Mouse (Mus musculus) kidney, embryonic 15.5 days (tissue): ENCODE data around the gene H3f3a. TPM values are rescaled to one million over a fixed set of nuclear protein-coding genes. Genes with fewer than 3 reads are reported as not detected.
A peak's percentile ranks its signal among the peaks of the same experiment; 100 is the strongest.

Experiments used
- ATAC-seq: fragments of 200-750 bp; cut with Nextera tagmentation; replicated peaks from 2 replicates; pipeline ENCODE4 v1.8.0; 2017; ENCODE audit warnings: moderate TSS enrichment; ENCODE audit not compliant: low FRiP score
- H3K27ac ChIP-seq: fragments of 300-500 bp; sonication (generic); 2 replicates; pipeline ENCODE4 v1.5.1; 2015; ENCODE audit warnings: mild to moderate bottlenecking, inconsistent platforms
- H3K27me3 ChIP-seq: fragments of 300-500 bp; sonication (generic); 2 replicates; pipeline ENCODE4 v1.6.1; 2015; ENCODE audit warnings: inconsistent platforms
- H3K36me3 ChIP-seq: fragments of 300-500 bp; sonication (generic); 2 replicates; pipeline ENCODE4 v1.6.1; 2015; ENCODE audit warnings: inconsistent platforms
- H3K4me1 ChIP-seq: fragments of 300-500 bp; sonication (generic); 2 replicates; pipeline ENCODE4 v1.6.1; 2015; ENCODE audit warnings: inconsistent platforms
- H3K4me2 ChIP-seq: fragments of 300-500 bp; sonication (generic); 2 replicates; pipeline ENCODE4 v1.6.1; 2015; ENCODE audit warnings: moderate library complexity, mild to moderate bottlenecking, inconsistent platforms
- H3K4me3 ChIP-seq: fragments of 300-500 bp; sonication (generic); replicated peaks from 2 replicates; pipeline ENCODE4 v1.5.1; 2015; ENCODE audit warnings: mild to moderate bottlenecking, inconsistent platforms
- H3K9ac ChIP-seq: fragments of 300-500 bp; sonication (generic); 2 replicates; pipeline ENCODE4 v1.6.1; 2015; ENCODE audit warnings: mild to moderate bottlenecking, inconsistent platforms
- H3K9me3 ChIP-seq: fragments of 300-500 bp; sonication (generic); replicated peaks from 2 replicates; pipeline ENCODE4 v1.6.1; 2016; ENCODE audit warnings: inconsistent platforms
- WGBS: fragments of 180-500 bp; shearing (Covaris S2); methylation state at CpG from one replicate; pipeline ENCODE4 v1.1.7; 2015; ENCODE audit warnings: mixed read lengths; 5-methylcytosine and 5-hydroxymethylcytosine counted together
- polyA plus RNA-seq: library from polyadenylated mRNA; unstranded; fragments of >200 nt; fragmentation: Nextera tagmentation; extraction: Ambion mirVana; gene quantifications from 2 replicates; pipeline ENCODE4 v1.2.1, GENCODE M21; 2015

The H3f3a gene
- polyA plus RNA-seq, 1 experiment from 2014 or later, result 2,677 TPM

DNA sequence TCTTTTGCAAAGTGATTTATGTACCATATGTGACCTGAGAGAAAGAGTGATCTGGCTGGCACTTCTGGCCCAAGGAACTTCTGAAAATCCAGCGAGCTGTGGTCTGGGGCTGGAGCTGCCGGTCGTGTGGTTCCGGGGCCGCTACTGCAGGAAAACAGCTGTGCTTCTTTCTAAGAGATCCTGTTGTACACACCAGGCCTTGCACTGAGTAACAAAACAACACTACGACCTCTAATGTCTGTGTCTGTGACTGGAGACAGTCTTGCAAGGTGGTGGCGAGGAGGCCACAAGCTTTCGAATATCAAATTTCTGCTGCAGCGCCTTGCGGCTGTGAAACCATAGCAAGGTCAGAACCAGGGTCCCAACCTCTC is 36.5 kb downstream of the H3f3a start:
- H3K36me3 ChIP-seq, result no peaks in the 10 kb centered on the region
- peak overlapping the region; percentile 99 for H3K27ac ChIP-seq
- H3K4me1 ChIP-seq, result peaks cover 39% of the 10 kb centered on the region
- peak overlapping the region; percentile 84 for H3K9ac ChIP-seq
- H3K4me3 ChIP-seq, result peak overlapping the region; percentile 67
- H3K4me2 ChIP-seq, result peak overlapping the region; percentile 98
- H3K27me3 ChIP-seq, result no peaks in the 10 kb centered on the region
- 2% methylated on average over 10 of the region's 10 CpGs for WGBS
- ATAC-seq, result peak; percentile 27
- no peaks in the 10 kb centered on the region for H3K9me3 ChIP-seq

DNA sequence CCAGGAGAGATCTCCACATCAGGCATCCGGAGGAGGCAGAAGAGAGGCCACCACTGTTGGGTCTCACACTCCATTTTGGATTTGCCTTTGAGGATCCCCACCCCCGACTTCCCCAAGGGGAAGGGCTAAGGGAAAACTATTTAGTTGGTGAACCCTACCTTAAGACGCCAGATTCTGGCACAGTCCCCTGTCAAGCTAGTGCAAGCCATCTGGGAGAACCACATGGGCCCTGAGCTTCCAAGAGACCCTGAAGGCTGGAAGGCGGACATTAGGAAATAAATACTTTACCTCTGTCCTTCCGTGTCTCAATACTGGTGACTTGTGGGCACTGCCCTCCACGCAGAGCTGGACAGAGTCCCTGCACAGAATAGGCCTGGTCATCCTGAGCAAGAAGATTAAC is 37.2 kb downstream of the H3f3a start:
- Histone ChIP-seq H3K27ac (peak overlapping the region; percentile 41), H3K4me3 (no peak overlapping the region), H3K36me3 (no peaks in the 10 kb centered on the region), H3K4me2 (no peak overlapping the region), H3K9me3 (no peaks in the 10 kb centered on the region), H3K9ac (0 out of 2 replicates have a peak overlapping the region, but pooled peaks have one; percentile 16), H3K27me3 (no peaks in the 10 kb centered on the region), H3K4me1 (peaks cover 42% of the 10 kb centered on the region)
- no peak for ATAC-seq
- 79% methylated on average over 6 of the region's 6 CpGs for WGBS

DNA sequence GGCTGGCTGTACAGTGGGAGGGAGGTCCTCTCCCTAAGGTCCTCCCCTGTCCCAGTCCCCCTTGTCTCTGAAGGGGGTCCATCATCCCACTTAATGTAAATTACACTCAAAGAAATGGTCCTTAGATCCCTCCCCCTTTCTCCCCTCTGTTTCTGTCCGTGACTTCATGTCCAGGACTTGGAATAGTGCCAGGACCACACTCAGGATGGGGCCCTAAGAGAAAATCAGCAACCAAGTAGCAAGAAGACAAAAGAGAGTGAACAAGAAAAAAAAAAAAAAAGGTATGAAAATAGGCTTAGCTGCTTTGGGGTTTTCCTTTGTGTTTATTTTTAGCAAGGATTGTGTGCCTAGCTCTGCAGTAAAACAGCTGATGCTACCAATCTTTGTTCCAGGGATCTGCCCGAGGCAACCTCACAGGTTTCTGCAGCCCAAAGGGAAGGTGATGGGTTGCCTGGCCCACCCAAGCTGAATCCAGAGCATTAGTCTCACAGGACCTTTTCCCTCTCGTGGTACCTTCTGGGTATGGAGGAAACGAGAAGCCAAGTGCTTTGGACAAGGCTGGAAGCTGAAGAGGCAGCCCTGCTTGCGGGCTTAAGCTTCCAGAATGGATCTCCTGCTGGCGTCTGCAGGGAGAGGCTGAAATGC is 37.8 kb downstream of the H3f3a start:
- Histone ChIP-seq H3K27ac (peak overlapping the region; percentile 41; the same call in 1 of the 2 replicates), H3K4me2 (no peak overlapping the region), H3K9ac (0 out of 2 replicates have a peak overlapping the region, but pooled peaks have one; percentile 16), H3K36me3 (no peaks in the 10 kb centered on the region), H3K9me3 (no peaks in the 10 kb centered on the region), H3K27me3 (no peaks in the 10 kb centered on the region), H3K4me3 (no peak overlapping the region), H3K4me1 (peaks cover 48% of the 10 kb centered on the region)
- WGBS, result 56% methylated on average over 6 of the region's 6 CpGs
- no peak for ATAC-seq

DNA sequence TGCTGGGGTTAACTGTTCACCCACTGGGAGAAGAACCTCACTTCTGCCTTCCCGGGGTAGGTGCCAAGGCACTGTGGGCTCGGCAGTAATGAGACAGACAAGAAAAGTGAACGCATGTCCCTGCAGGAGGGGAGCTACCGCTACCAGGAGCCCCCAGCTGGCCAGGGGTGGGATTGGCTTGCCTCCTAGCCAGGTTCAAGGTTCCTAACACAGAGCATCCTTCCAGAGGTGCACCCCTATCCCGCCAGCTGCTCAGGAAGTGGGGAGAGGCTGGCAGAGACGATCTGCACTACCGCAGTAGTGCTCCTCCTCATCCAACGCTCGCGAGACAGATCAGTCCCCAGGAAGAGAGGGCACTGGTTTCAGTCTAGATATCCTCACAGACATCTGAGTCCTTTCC is 38.4 kb downstream of the H3f3a start:
- no peaks in the 10 kb centered on the region for H3K36me3 ChIP-seq
- no peak overlapping the region for H3K9ac ChIP-seq
- H3K27me3 ChIP-seq, result no peaks in the 10 kb centered on the region
- H3K4me2 ChIP-seq, result no peak overlapping the region
- no peak overlapping the region for H3K27ac ChIP-seq
- WGBS, result 91% methylated on average over 10 of the region's 10 CpGs
- H3K4me1 ChIP-seq, result peaks cover 45% of the 10 kb centered on the region
- H3K9me3 ChIP-seq, result no peaks in the 10 kb centered on the region
- ATAC-seq, result no peak
- H3K4me3 ChIP-seq, result no peak overlapping the region

DNA sequence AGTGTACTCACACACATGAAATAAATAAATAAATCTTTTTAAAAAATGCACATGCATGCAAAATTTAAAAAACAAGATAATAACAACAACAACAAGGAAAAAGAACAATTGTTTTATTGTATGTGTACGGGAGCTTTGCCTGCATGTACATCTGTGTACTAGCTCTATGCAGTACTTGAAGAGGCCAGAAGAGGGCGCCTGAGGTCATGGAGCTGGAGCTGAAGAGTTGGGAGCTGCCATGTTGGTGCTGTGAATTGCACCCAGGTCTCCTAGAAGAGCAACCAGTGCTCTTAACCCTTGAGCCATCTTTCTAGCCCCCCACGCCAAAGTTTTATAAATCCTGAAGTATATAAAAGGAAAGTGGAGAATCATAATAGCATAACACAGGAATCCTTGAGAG is 39.1 kb downstream of the H3f3a start:
- Histone ChIP-seq H3K4me3 (no peak overlapping the region), H3K4me1 (peaks cover 40% of the 10 kb centered on the region), H3K27ac (peak overlapping the region; percentile 54; the same call in 1 of the 2 replicates), H3K4me2 (no peak overlapping the region), H3K27me3 (no peaks in the 10 kb centered on the region), H3K9ac (no peak overlapping the region), H3K36me3 (no peaks in the 10 kb centered on the region), H3K9me3 (no peaks in the 10 kb centered on the region)
- WGBS, result 69% methylated on average over 3 of the region's 3 CpGs
- ATAC-seq, result no peak

DNA sequence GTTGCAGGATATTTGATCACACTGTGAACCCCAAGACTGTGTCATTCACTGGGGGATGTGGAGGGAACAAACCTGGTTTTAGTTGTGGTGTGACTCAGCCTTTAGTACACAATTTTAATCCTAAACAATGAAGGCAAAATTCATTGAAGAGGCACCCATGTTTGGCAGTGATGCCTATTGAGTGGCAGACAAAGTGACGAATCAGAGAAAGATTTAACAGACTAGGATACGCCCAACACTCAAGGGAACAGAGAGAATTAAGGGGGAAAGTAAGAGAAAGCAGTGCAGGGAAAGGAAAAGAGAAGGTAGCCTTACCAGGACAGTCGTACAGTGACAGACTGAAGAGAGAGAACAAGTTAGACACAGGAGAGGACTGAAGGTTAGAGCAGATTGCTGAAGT is 41.5 kb downstream of the H3f3a start:
- no peaks in the 10 kb centered on the region for H3K27me3 ChIP-seq
- H3K4me1 ChIP-seq, result peaks cover 46% of the 10 kb centered on the region
- H3K4me2 ChIP-seq, result no peak overlapping the region
- no peak overlapping the region for H3K4me3 ChIP-seq
- WGBS, result 92% methylated on average over 3 of the region's 3 CpGs
- no peak overlapping the region for H3K27ac ChIP-seq
- ATAC-seq, result no peak
- H3K9me3 ChIP-seq, result no peaks in the 10 kb centered on the region
- no peak overlapping the region for H3K9ac ChIP-seq
- no peaks in the 10 kb centered on the region for H3K36me3 ChIP-seq

DNA sequence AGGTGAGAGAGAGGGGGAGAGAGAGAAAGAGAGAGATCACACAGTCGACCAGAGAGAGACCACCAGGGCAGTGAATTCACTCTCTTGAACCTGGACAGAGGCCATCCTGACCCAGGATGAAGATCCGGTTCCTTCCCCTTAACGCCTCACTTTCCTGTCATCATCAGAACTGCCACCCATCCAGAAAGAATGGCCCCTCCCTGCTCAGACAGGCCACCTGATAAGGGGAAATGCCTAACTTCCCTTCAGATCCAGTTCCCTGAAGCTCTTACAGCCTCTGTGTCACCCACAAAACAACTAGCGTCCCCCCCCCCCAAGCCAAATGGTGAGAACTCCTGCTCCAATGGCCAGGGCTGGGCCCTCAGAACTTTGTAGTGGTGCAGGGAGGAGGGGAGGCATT is 42.0 kb downstream of the H3f3a start:
- H3K4me2 ChIP-seq, result no peak overlapping the region
- H3K4me1 ChIP-seq, result peaks cover 45% of the 10 kb centered on the region
- H3K9me3 ChIP-seq, result no peaks in the 10 kb centered on the region
- H3K36me3 ChIP-seq, result no peaks in the 10 kb centered on the region
- no peak overlapping the region for H3K27ac ChIP-seq
- WGBS, result 56% methylated on average over 4 of the region's 4 CpGs
- H3K9ac ChIP-seq, result no peak overlapping the region
- H3K27me3 ChIP-seq, result no peaks in the 10 kb centered on the region
- no peak overlapping the region for H3K4me3 ChIP-seq
- no peak for ATAC-seq

DNA sequence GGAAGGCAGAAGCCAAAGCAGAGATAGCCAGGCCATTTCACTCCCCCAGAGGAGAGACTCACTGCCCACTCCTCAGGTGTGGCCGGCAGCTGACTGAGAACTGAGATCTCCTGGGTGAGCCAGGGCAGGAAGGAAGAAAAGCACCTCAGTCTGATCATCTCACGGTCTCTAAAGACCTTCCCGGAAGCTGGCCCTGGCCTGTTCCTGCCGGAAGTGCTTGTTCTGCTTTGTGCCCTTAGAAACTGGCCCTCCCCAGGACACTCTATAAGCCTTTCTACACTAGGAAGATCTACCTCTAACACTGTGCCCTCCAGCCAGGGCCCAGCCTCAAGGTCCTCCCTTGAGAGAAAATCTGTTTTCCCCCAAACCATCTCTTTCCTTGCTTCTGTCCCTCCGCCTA is 42.4 kb downstream of the H3f3a start:
- Histone ChIP-seq H3K27me3 (no peaks in the 10 kb centered on the region), H3K4me3 (no peak overlapping the region), H3K4me1 (peaks cover 41% of the 10 kb centered on the region), H3K4me2 (no peak overlapping the region), H3K9ac (no peak overlapping the region), H3K36me3 (no peaks in the 10 kb centered on the region), H3K9me3 (no peaks in the 10 kb centered on the region), H3K27ac (no peak overlapping the region)
- ATAC-seq, result no peak
- 77% methylated on average over 5 of the region's 5 CpGs for WGBS

DNA sequence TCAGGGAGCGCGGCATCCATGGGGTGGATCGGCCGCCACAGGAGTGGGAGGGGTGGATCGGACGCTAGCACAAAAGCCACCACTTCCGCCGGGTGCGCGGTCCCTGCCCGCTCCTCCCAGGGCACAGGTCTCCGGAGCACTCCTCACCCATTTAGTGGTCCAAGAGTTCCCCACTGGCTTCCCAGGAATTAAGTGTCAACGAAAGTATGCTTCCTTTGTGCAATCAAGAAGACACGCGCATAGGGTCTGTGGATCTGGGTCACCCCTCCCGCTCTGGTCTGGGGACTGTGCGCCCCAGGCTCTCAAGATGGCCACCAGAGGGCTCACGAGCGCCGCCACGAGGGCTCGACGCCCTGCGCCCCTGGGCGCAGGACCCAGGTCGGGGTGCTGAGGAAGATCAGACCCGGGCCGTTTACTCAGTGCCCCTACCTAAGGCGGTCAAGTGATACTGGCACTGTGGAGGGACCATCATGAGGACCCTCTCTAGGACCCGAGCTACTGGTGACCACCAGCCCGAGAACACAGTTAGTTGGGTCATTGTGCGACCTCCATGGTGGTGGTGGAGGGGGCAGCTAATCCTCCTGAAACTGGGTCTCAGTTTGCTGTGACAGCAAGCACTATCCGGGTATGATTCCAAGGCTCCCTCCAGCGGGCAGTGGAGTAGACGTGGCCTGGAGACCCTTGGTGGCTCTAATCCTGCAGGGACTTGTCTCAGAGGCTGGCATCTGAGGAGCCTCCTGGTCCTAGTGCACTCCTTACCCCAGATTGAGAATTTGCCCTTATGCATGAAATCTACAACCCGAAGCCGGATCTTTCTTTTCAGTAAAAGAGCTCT is 45.2 kb downstream of the H3f3a start:
- no peaks in the 10 kb centered on the region for H3K27me3 ChIP-seq
- 3% methylated on average over 37 of the region's 37 CpGs for WGBS
- peak overlapping the region; percentile 85 for H3K4me2 ChIP-seq
- peak overlapping the region; percentile 61 for H3K9ac ChIP-seq
- H3K36me3 ChIP-seq, result no peaks in the 10 kb centered on the region
- peak overlapping the region; percentile 88 for H3K27ac ChIP-seq
- no peaks in the 10 kb centered on the region for H3K9me3 ChIP-seq
- H3K4me1 ChIP-seq, result peaks cover 32% of the 10 kb centered on the region
- ATAC-seq, result peak; percentile 83
- H3K4me3 ChIP-seq, result peak overlapping the region; percentile 53

DNA sequence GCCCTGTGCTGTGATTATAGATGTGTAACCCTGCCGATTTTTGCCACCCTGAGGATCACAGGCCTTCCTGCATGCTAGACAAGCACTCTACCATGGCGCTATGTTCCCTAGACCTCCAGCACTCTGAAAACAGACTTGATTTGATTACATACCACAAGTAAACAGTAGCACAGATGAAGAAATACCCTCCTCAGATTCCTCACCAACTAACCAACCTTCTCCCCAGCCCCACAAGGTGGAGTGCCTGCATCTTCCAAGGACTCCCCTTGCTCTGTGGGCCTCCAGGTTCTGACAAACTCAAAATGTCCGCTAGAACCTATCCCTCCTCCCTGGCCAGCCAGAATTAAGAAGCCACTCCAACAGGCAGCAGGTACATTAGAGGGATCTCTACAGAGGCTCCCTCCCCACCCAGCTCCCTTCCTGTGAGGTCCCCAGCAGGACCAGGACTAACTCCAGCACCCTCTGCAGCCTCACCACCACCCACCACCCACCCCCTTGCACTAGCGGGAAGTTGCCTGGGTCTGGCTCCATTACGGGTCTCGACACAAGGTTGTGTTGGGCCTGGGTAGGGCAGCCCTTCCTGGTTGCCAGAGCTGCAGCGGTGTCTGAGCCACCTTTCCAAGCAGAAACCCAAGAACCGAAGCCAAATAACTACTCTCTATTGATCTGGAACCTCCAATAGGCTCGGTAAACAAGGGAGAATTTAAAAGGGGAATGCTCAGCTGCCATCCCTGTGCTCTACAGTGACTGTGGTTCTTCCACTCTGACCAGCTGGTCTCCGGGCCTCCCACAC is 46.0 kb downstream of the H3f3a start:
- H3K4me3 ChIP-seq, result peak overlapping the region; percentile 53
- peak overlapping the region; percentile 85 for H3K4me2 ChIP-seq
- peak overlapping the region; percentile 61 for H3K9ac ChIP-seq
- H3K36me3 ChIP-seq, result no peaks in the 10 kb centered on the region
- peaks cover 40% of the 10 kb centered on the region for H3K4me1 ChIP-seq
- H3K9me3 ChIP-seq, result no peaks in the 10 kb centered on the region
- 12% methylated on average over 10 of the region's 10 CpGs for WGBS
- peak overlapping the region; percentile 88 for H3K27ac ChIP-seq
- peaks cover 3% of the 10 kb centered on the region; the same call in 1 of the 2 replicates for H3K27me3 ChIP-seq
- peak; percentile 37 for ATAC-seq

DNA sequence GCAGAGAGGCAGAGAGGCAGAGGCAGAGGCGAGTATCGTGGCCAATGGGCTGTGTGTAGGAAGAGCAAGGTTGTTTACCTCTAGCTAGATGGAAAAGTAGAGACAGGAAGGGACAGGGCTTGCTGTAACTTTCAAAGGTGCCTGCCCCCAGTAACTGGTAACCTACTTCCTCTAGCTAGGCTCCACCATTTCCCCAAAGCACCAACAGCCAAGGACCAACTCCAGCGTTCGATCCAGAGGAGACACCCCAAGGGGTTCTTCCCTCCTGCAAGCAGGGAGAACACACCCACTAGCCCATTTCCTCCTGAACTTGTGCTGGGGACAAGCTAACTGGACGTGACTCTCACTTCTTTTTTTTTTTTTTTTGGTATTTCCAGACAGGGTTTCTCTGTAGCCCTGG is 47.2 kb downstream of the H3f3a start:
- ATAC-seq, result no peak
- 66% methylated on average over 5 of the region's 5 CpGs for WGBS
- Histone ChIP-seq H3K9ac (no peak overlapping the region), H3K4me2 (no peak overlapping the region), H3K4me3 (no peak overlapping the region), H3K27ac (no peak overlapping the region), H3K4me1 (peaks cover 37% of the 10 kb centered on the region), H3K9me3 (no peaks in the 10 kb centered on the region), H3K36me3 (no peaks in the 10 kb centered on the region), H3K27me3 (peaks cover 4% of the 10 kb centered on the region; the same call in 1 of the 2 replicates)

DNA sequence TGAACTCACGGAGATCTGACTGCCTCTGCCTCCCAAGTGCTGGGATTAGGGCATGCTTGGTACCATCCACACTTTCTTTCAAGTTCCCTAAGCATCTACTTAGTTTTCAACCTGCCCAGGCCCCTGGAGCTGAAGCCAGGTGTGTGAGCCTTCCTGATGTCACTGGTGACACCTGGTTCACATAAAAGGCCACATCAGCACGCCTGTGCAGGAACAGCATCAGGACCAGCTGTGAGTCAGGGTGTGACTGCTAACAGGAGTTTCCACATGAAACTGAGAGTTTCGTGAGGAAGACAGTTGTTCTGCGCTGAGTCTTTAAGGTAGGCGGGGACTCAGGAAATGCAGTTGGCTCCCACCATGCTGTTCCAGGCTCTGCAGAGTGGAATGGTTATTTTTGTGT is 48.4 kb downstream of the H3f3a start:
- H3K27me3 ChIP-seq, result peaks cover 4% of the 10 kb centered on the region; the same call in 1 of the 2 replicates
- H3K9me3 ChIP-seq, result no peaks in the 10 kb centered on the region
- no peak overlapping the region for H3K4me3 ChIP-seq
- H3K27ac ChIP-seq, result no peak overlapping the region
- peaks cover 31% of the 10 kb centered on the region for H3K4me1 ChIP-seq
- no peak for ATAC-seq
- H3K36me3 ChIP-seq, result no peaks in the 10 kb centered on the region
- WGBS, result 82% methylated on average over 5 of the region's 5 CpGs
- no peak overlapping the region for H3K9ac ChIP-seq
- H3K4me2 ChIP-seq, result no peak overlapping the region
